Mouse (Mus musculus) B cell, adult 2 months (primary cell): ENCODE measurements at regions not wholly inside any gene's neighbourhood (a gene's known extent, or its start where the extent isn't known, plus 50 kb on each side); places are given as distances from the start of the nearest gene placed in this dataset.

Experiments
- DNase-seq, 2 experiments: peaks; one replicate each; pipeline ENCODE4 v3.0.0; 2022

GRCm38 (mm10) chr3:19458386-19458785 is 170.1 kb downstream of the 1700064H15Rik start:
- DNase-seq, result no peak

GRCm38 (mm10) chr3:19457431-19457830 is 171.0 kb downstream of the 1700064H15Rik start:
- no peak for DNase-seq

- no peak for DNase-seq
Observed at GRCm38 (mm10) chr3:19455838-19456448, 172.5 kb downstream of the 1700064H15Rik start.

- peak; percentile 52 to 55 for DNase-seq
Observed at GRCm38 (mm10) chr3:19451022-19451421, 177.5 kb downstream of the 1700064H15Rik start.

- no peak for DNase-seq
Observed at GRCm38 (mm10) chr3:19448931-19449330, 179.5 kb downstream of the 1700064H15Rik start.

GRCm38 (mm10) chr3:19448192-19448591 is 180.3 kb downstream of the 1700064H15Rik start:
- DNase-seq, result no peak

GRCm38 (mm10) chr3:19447733-19448132 is 180.7 kb downstream of the 1700064H15Rik start:
- no peak for DNase-seq

- DNase-seq, result no peak
Observed at GRCm38 (mm10) chr3:19444914-19445313, 183.6 kb downstream of the 1700064H15Rik start.

- no peak for DNase-seq
Observed at GRCm38 (mm10) chr3:19441827-19442226, 186.7 kb downstream of the 1700064H15Rik start.

- peak in 1 of 2 experiments; percentile 77 for DNase-seq
Observed at GRCm38 (mm10) chr3:19430159-19430558, 198.3 kb downstream of the 1700064H15Rik start.

GRCm38 (mm10) chr3:19429422-19430076 is 198.9 kb downstream of the 1700064H15Rik start:
- DNase-seq, result peak; percentile 64 to 67

- peak; percentile 34 for DNase-seq
Observed at GRCm38 (mm10) chr3:19429010-19429409, 199.5 kb downstream of the 1700064H15Rik start.

- DNase-seq, result no peak
Observed at GRCm38 (mm10) chr3:19426130-19426556, 202.3 kb downstream of the 1700064H15Rik start.

- DNase-seq, result no peak
Observed at GRCm38 (mm10) chr3:19425322-19425721, 203.2 kb downstream of the 1700064H15Rik start.

- DNase-seq, result no peak
Observed at GRCm38 (mm10) chr3:19424384-19424783, 204.1 kb downstream of the 1700064H15Rik start.

GRCm38 (mm10) chr3:19421430-19421944 is 207.0 kb downstream of the 1700064H15Rik start:
- DNase-seq, result peak; percentile 66 to 73

- no peak for DNase-seq
Observed at GRCm38 (mm10) chr3:19420912-19421311, 207.6 kb downstream of the 1700064H15Rik start.

- peak; percentile 45 to 57 for DNase-seq
Observed at GRCm38 (mm10) chr3:19410938-19411515, 217.4 kb downstream of the 1700064H15Rik start.

- no peak for DNase-seq
Observed at GRCm38 (mm10) chr3:19408283-19408682, 220.2 kb downstream of the 1700064H15Rik start.

- no peak for DNase-seq
Observed at GRCm38 (mm10) chr3:19407591-19408090, 220.8 kb downstream of the 1700064H15Rik start.

- no peak for DNase-seq
Observed at GRCm38 (mm10) chr3:19406351-19407151, 221.9 kb downstream of the 1700064H15Rik start.

GRCm38 (mm10) chr3:19385675-19386074 is 242.8 kb downstream of the 1700064H15Rik start:
- no peak for DNase-seq

GRCm38 (mm10) chr3:19368998-19369397 is 259.5 kb downstream of the 1700064H15Rik start:
- peak in 1 of 2 experiments; percentile 23 for DNase-seq
